Mouse (Mus musculus): Measurements from ENCODE around the gene Echdc3. TPM values are rescaled to one million over a fixed set of nuclear protein-coding genes. Genes with fewer than 3 reads are reported as not detected.

Echdc3 gene
- 1.7 and 2.3 TPM in 2 replicates for polyA plus RNA-seq (2012; rRNA removed)

GRCm38 (mm10) chr2:6212724-6213511, at the start of gene Echdc3:
TSS of gene Echdc3 (minus strand) at chr2:6213033.
- 2% methylated on average over 30 of the region's 30 CpGs for whole genome bisulfite sequencing
- peak; percentile 86 for DNase-seq (ENCODE audit: low read depth, low spot score)

GRCm38 (mm10) chr2:6261718-6262117, 48.9 kb upstream of the Echdc3 start:
- 85% methylated on average over 9 of the region's 9 CpGs for WGBS

GRCm38 (mm10) chr2:6261201-6261672, 48.4 kb upstream of the Echdc3 start:
- WGBS: 79% methylated on average over 8 of the region's 8 CpGs
- DNase-seq (ENCODE audit: low read depth, low spot score): no peak

More at GRCm38 (mm10) chr2:6261718-6262117, 48.9 kb upstream of the Echdc3 start:
- no peak for DNase-seq (ENCODE audit: low read depth, low spot score)

GRCm38 (mm10) chr2:6260661-6261060, 47.8 kb upstream of the Echdc3 start:
- WGBS: 91% methylated on average over 4 of the region's 4 CpGs
- no peak for DNase-seq (ENCODE audit: low read depth, low spot score)

- 69% methylated on average over 3 of the region's 3 CpGs for WGBS
- DNase-seq (ENCODE audit: low read depth, low spot score): no peak
These were observed 46.3 kb upstream of the Echdc3 start for GRCm38 (mm10) chr2:6259182-6259581.

GRCm38 (mm10) chr2:6258026-6258425, 45.2 kb upstream of the Echdc3 start:
- no peak for DNase-seq (ENCODE audit: low read depth, low spot score)
- WGBS: 96% methylated on average over 4 of the region's 4 CpGs

- 76% methylated on average over 2 of the region's 2 CpGs for WGBS
- DNase-seq (ENCODE audit: low read depth, low spot score): no peak
These were observed 44.3 kb upstream of the Echdc3 start for GRCm38 (mm10) chr2:6257146-6257545.

- WGBS: 22% methylated on average over 19 of the region's 19 CpGs
- peak; percentile 2 for DNase-seq (ENCODE audit: low read depth, low spot score)
These were observed 43.4 kb upstream of the Echdc3 start for GRCm38 (mm10) chr2:6255989-6256841.

GRCm38 (mm10) chr2:6255402-6255988, 42.7 kb upstream of the Echdc3 start:
- no peak for DNase-seq (ENCODE audit: low read depth, low spot score)
- 84% methylated on average over 5 of the region's 5 CpGs for WGBS

GRCm38 (mm10) chr2:6252491-6252890, 39.7 kb upstream of the Echdc3 start:
- DNase-seq (ENCODE audit: low read depth, low spot score): no peak
- 81% methylated on average over 3 of the region's 3 CpGs for WGBS

GRCm38 (mm10) chr2:6251076-6251496, 38.3 kb upstream of the Echdc3 start:
- 73% methylated on average over 3 of the region's 3 CpGs for WGBS
- DNase-seq (ENCODE audit: low read depth, low spot score): no peak

GRCm38 (mm10) chr2:6241446-6241845, 28.6 kb upstream of the Echdc3 start:
- no peak for DNase-seq (ENCODE audit: low read depth, low spot score)
- 93% methylated on average over 5 of the region's 5 CpGs for WGBS

- DNase-seq (ENCODE audit: low read depth, low spot score): no peak
- WGBS: 88% methylated on average over 1 of the region's 1 CpGs
These were observed 27.2 kb upstream of the Echdc3 start for GRCm38 (mm10) chr2:6240072-6240471.

- 78% methylated on average over 4 of the region's 4 CpGs for WGBS
- DNase-seq (ENCODE audit: low read depth, low spot score): no peak
These were observed 26.5 kb upstream of the Echdc3 start for GRCm38 (mm10) chr2:6239333-6239732.

- no peak for DNase-seq (ENCODE audit: low read depth, low spot score)
- WGBS: 39% methylated on average over 2 of the region's 2 CpGs
These were observed 25.8 kb upstream of the Echdc3 start for GRCm38 (mm10) chr2:6238679-6239078.

GRCm38 (mm10) chr2:6238244-6238643, 25.4 kb upstream of the Echdc3 start:
- no peak for DNase-seq (ENCODE audit: low read depth, low spot score)
- WGBS: 32% methylated on average over 4 of the region's 4 CpGs

GRCm38 (mm10) chr2:6233353-6233752, 20.5 kb upstream of the Echdc3 start:
- no peak for DNase-seq (ENCODE audit: low read depth, low spot score)
- WGBS: 52% methylated on average over 6 of the region's 6 CpGs

GRCm38 (mm10) chr2:6232755-6233154, 19.9 kb upstream of the Echdc3 start:
- 94% methylated on average over 7 of the region's 7 CpGs for whole genome bisulfite sequencing
- DNase-seq (ENCODE audit: low read depth, low spot score): no peak

- WGBS: 51% methylated on average over 6 of the region's 6 CpGs
- no peak for DNase-seq (ENCODE audit: low read depth, low spot score)
These were observed 18.0 kb upstream of the Echdc3 start for GRCm38 (mm10) chr2:6230865-6231264.
